Mouse (Mus musculus) ES-E14 (cell line): ENCODE data around the gene B4galnt1.

Experiments used
- MAFK ChIP-seq: IDR thresholded peaks from 2 replicates; pipeline ENCODE4 v1.6.1; 2014; ENCODE audit warnings: mild to moderate bottlenecking, low read depth, low read length, inconsistent platforms; ENCODE audit not compliant: insufficient read depth
- ZC3H11A ChIP-seq: IDR thresholded peaks from 2 replicates; pipeline ENCODE4 v1.6.1; 2012; ENCODE audit warnings: low read depth, mild to moderate bottlenecking, inconsistent platforms, low read length, borderline replicate concordance
- ZNF384 ChIP-seq: IDR thresholded peaks from 2 replicates; pipeline ENCODE4 v1.6.1; 2012; ENCODE audit warnings: low read depth, low read length, inconsistent platforms

GRCm38 (mm10) chr10:127214422-127214803 lies 49.4 kb downstream of the B4galnt1 start:
- no peak for TF ChIP-seq MAFK
- no peak for TF ChIP-seq ZC3H11A
- no peak for TF ChIP-seq ZNF384
